In the genomic region with DNA sequence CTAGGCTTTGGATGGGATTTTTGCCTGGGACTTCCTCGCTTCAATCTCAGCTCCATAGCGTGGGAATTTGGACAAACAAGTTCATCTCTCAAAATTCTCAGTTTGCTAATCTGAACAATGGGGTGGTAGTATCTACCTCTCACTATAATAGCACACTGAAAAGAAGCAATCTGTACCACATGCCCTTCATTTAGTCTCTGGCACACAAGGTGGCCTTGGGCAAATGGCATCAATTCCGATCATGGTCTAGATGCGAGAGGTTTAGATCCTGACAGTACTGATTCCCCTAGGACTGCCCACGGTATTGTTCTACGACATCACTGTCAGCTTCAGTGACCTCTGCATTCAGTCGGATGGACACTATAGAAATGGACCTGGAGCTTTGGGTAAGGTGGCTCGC, we compare ENCODE assay signal across 32 mouse cellular contexts. TPM values are rescaled to one million over a fixed set of nuclear protein-coding genes. Genes with fewer than 3 reads are reported as not detected.
"Had no signal": no experiment of that assay in that cellular context is flagged by ENCODE, and none has a peak within 500 bp of the region (broad histone marks: within the 10 kb centered on the region; RNA-seq: fewer than 3 reads in every experiment).

No protein-coding gene starts in this region.

- ATAC-seq: liver, embryonic 12.5 days; liver, postnatal 0 days; lung, postnatal 0 days; midbrain, embryonic 13.5 days; midbrain, embryonic 15.5 days had no signal

- H3K4me3 ChIP-seq: limb, embryonic 10.5 days; limb, embryonic 12.5 days; limb, embryonic 13.5 days; limb, embryonic 15.5 days; liver, embryonic 12.5 days; liver, embryonic 13.5 days; liver, embryonic 15.5 days; lung, embryonic 15.5 days; megakaryocyte, embryonic 14.5 days; midbrain, embryonic 10.5 days; midbrain, embryonic 12.5 days; midbrain, embryonic 13.5 days; midbrain, embryonic 15.5 days; myocyte; neural tube, embryonic 12.5 days had no signal

- H3K27me3 ChIP-seq: limb, embryonic 15.5 days; liver, embryonic 12.5 days; liver, embryonic 13.5 days; liver, embryonic 15.5 days; lung, embryonic 15.5 days; megakaryocyte, embryonic 14.5 days; midbrain, embryonic 12.5 days; midbrain, embryonic 13.5 days; midbrain, embryonic 15.5 days; neural tube, embryonic 12.5 days had no signal

- H3K4me1 ChIP-seq: liver, embryonic 12.5 days; liver, embryonic 13.5 days; liver, embryonic 15.5 days; lung, embryonic 15.5 days; megakaryocyte, embryonic 14.5 days; midbrain, embryonic 12.5 days; midbrain, embryonic 13.5 days; midbrain, embryonic 15.5 days; neural tube, embryonic 12.5 days had no signal

- H3K9me3 ChIP-seq: limb, embryonic 10.5 days; limb, embryonic 13.5 days; limb, embryonic 15.5 days; liver, embryonic 12.5 days; liver, embryonic 13.5 days; liver, embryonic 15.5 days; lung, embryonic 15.5 days; midbrain, embryonic 10.5 days; midbrain, embryonic 12.5 days; midbrain, embryonic 13.5 days; midbrain, embryonic 15.5 days; neural tube, embryonic 12.5 days had no signal

- H3K27ac ChIP-seq: limb, embryonic 10.5 days; limb, embryonic 12.5 days; limb, embryonic 13.5 days; limb, embryonic 15.5 days; liver, embryonic 12.5 days; liver, embryonic 13.5 days; liver, embryonic 14.5 days; liver, embryonic 15.5 days; lung, embryonic 15.5 days; macrophage; midbrain, embryonic 10.5 days; midbrain, embryonic 12.5 days; midbrain, embryonic 13.5 days; midbrain, embryonic 15.5 days; neural tube, embryonic 12.5 days had no signal

- H3K4me2 ChIP-seq: limb, embryonic 12.5 days; limb, embryonic 13.5 days; limb, embryonic 15.5 days; liver, embryonic 11.5 days; liver, embryonic 12.5 days; liver, embryonic 13.5 days; liver, embryonic 15.5 days; lung, embryonic 14.5 days; lung, embryonic 15.5 days; midbrain, embryonic 12.5 days; midbrain, embryonic 13.5 days; midbrain, embryonic 15.5 days; neural tube, embryonic 12.5 days had no signal

- H3K36me3 ChIP-seq: limb, embryonic 10.5 days; limb, embryonic 12.5 days; limb, embryonic 13.5 days; limb, embryonic 15.5 days; liver, embryonic 12.5 days; liver, embryonic 13.5 days; liver, embryonic 15.5 days; lung, embryonic 15.5 days; midbrain, embryonic 10.5 days; midbrain, embryonic 12.5 days; midbrain, embryonic 13.5 days; midbrain, embryonic 15.5 days; neural tube, embryonic 12.5 days had no signal

- DNase-seq: left cerebral cortex, postnatal 4 days; liver; liver, embryonic 13.5 days; liver, postnatal 0 days; lung, adult 18-20 months; lung, adult 2 months; lung, embryonic 14.5 days; lung, postnatal 10 days; lung, postnatal 14 days; lung, postnatal 36 days; lung, postnatal 4 days; midbrain, embryonic 14.5 days had no signal

- H3K9ac ChIP-seq: limb, embryonic 12.5 days; limb, embryonic 13.5 days; limb, embryonic 15.5 days; liver, embryonic 12.5 days; liver, embryonic 13.5 days; liver, embryonic 14.5 days; liver, embryonic 15.5 days; liver, postnatal 0 days; lung, embryonic 14.5 days; lung, embryonic 15.5 days; midbrain, embryonic 12.5 days; midbrain, embryonic 13.5 days; midbrain, embryonic 15.5 days; neural tube, embryonic 12.5 days had no signal

RNA-seq across cellular contexts. Expression of a gene that starts 29.4 kb away (rescaled TPM):
- total RNA-seq: megakaryocyte progenitor cell, adult 5-6 weeks; megakaryocyte-erythroid progenitor cell, adult 5-6 weeks had no signal
- polyA plus RNA-seq: liver, postnatal 0 days had no signal
